Mouse (Mus musculus) heart, embryonic 15.5 days (tissue): ENCODE results near the gene Poc1a. TPM values are rescaled to one million over a fixed set of nuclear protein-coding genes. Genes with fewer than 3 reads are reported as not detected.

Experiments used
- ATAC-seq: fragments of 200-750 bp; cut with Nextera tagmentation; replicated peaks from 2 replicates; pipeline ENCODE4 v1.8.0; 2017; ENCODE audit warnings: low read depth, moderate TSS enrichment; ENCODE audit not compliant: insufficient number of reproducible peaks, insufficient read depth, low FRiP score
- H3K27ac ChIP-seq: fragments of 300-500 bp; sonication (generic); 2 replicates; pipeline ENCODE4 v1.5.1; 2015; ENCODE audit warnings: mild to moderate bottlenecking, inconsistent platforms
- H3K27me3 ChIP-seq: fragments of 300-500 bp; sonication (generic); 2 replicates; pipeline ENCODE4 v1.6.1; 2015; ENCODE audit warnings: inconsistent platforms
- H3K36me3 ChIP-seq: fragments of 300-500 bp; sonication (generic); 2 replicates; pipeline ENCODE4 v1.6.1; 2015; ENCODE audit warnings: mild to moderate bottlenecking, inconsistent platforms
- H3K4me1 ChIP-seq: fragments of 300-500 bp; sonication (generic); replicated peaks from 2 replicates; pipeline ENCODE4 v1.6.1; 2015; ENCODE audit warnings: inconsistent platforms
- H3K4me2 ChIP-seq: fragments of 300-500 bp; sonication (generic); 2 replicates; pipeline ENCODE4 v1.6.1; 2015; ENCODE audit warnings: inconsistent platforms, mild to moderate bottlenecking, moderate library complexity
- H3K4me3 ChIP-seq: fragments of 300-500 bp; sonication (generic); 2 replicates; pipeline ENCODE4 v1.5.1; 2015; ENCODE audit warnings: mild to moderate bottlenecking, inconsistent platforms
- H3K9ac ChIP-seq: fragments of 300-500 bp; sonication (generic); 2 replicates; pipeline ENCODE4 v1.6.1; 2015; ENCODE audit warnings: mild to moderate bottlenecking, inconsistent platforms
- H3K9me3 ChIP-seq: fragments of 300-500 bp; sonication (generic); replicated peaks from 2 replicates; pipeline ENCODE4 v1.6.1; 2016; ENCODE audit warnings: inconsistent platforms
- WGBS: fragments of 180-500 bp; shearing (Covaris S2); methylation state at CpG from one replicate; pipeline ENCODE4 v1.1.7; 2015; ENCODE audit warnings: mixed read lengths; 5-methylcytosine and 5-hydroxymethylcytosine counted together
- polyA plus RNA-seq: library from polyadenylated mRNA; unstranded; fragments of >200 nt; fragmentation: Nextera tagmentation; extraction: Ambion mirVana; gene quantifications from 2 replicates; pipeline ENCODE4 v1.2.1, GENCODE M21; 2015

Poc1a gene
- 23.7 and 26.8 TPM in 2 replicates for polyA plus RNA-seq

GRCm38 (mm10) chr9:106280808-106281544 lies at the start of gene Poc1a:
Poc1a (plus strand) TSS chr9:106281061.
- no peaks in the 10 kb centered on the region for H3K27me3 ChIP-seq
- H3K27ac ChIP-seq: peak within 1 kb of the TSS; percentile 86
- peak within 1 kb of the TSS; percentile 83 for H3K4me3 ChIP-seq
- no peaks in the 10 kb centered on the region for H3K9me3 ChIP-seq
- peak within 1 kb of the TSS; percentile 80 for H3K9ac ChIP-seq
- H3K4me1 ChIP-seq: peaks cover 15% of the 10 kb centered on the region
- under 1% methylated on average over 47 of the region's 47 CpGs for WGBS
- peaks cover 18% of the 10 kb centered on the region; the same call in 1 of the 2 replicates for H3K36me3 ChIP-seq
- ATAC-seq: peak; percentile 97
- peak within 1 kb of the TSS; percentile 91 for H3K4me2 ChIP-seq

DNA sequence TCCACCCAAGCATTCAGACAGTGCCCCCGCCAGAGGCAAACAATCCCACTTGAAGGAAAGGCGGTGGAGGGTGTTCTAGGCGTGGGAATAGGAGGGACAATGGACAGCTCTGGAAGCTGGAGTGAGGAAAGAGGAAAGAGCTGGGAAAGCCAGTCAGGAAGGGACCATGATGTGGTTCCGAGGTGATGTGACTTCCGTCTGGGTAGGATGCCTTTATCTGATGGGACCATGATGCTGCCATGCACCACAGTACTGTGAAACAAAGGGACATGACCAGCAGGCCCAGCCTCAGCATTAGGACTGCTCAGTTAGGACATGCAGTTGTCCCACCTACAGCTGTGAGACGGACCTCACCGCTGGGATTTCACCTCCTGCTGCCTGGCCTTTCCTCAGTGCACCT lies 49.6 kb upstream of the Poc1a start:
- Histone ChIP-seq H3K4me2 (no peak overlapping the region), H3K27me3 (no peaks in the 10 kb centered on the region), H3K9me3 (no peaks in the 10 kb centered on the region), H3K36me3 (peaks cover 42% of the 10 kb centered on the region), H3K4me3 (no peak overlapping the region), H3K9ac (no peak overlapping the region), H3K27ac (no peak overlapping the region), H3K4me1 (peaks cover 23% of the 10 kb centered on the region)
- ATAC-seq: no peak
- 75% methylated on average over 7 of the region's 7 CpGs for WGBS

DNA sequence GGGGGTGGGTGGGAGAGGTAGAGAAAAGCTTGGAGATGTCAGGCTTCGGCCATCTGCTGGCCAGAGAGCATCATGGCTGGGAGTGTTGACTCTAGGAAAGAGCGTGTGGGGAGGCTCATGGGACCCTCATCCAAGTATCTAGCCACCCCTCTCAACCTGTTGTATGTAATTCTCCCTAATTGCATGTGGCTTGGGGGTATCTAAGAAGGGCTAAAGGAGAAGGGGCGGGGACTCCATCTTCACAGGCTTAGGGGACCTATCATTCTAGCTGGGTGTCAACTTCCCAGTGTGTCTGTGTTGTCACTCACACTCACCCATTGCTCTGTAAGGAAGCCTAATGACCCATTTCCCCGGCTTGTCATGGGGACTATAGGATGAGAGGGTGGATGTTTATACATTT lies 49.0 kb upstream of the Poc1a start:
- H3K4me2 ChIP-seq: no peak overlapping the region
- no peak for ATAC-seq
- H3K27me3 ChIP-seq: no peaks in the 10 kb centered on the region
- 70% methylated on average over 4 of the region's 4 CpGs for WGBS
- H3K4me1 ChIP-seq: peaks cover 19% of the 10 kb centered on the region
- H3K36me3 ChIP-seq: peaks cover 48% of the 10 kb centered on the region
- no peaks in the 10 kb centered on the region for H3K9me3 ChIP-seq
- H3K4me3 ChIP-seq: no peak overlapping the region
- no peak overlapping the region for H3K27ac ChIP-seq
- H3K9ac ChIP-seq: no peak overlapping the region

- no peaks in the 10 kb centered on the region for H3K27me3 ChIP-seq
- no peak overlapping the region for H3K4me2 ChIP-seq
- H3K9ac ChIP-seq: no peak overlapping the region
- no peak overlapping the region for H3K27ac ChIP-seq
- peaks cover 15% of the 10 kb centered on the region for H3K4me1 ChIP-seq
- WGBS: 78% methylated on average over 3 of the region's 3 CpGs
- ATAC-seq: no peak
- peaks cover 60% of the 10 kb centered on the region for H3K36me3 ChIP-seq
- no peak overlapping the region for H3K4me3 ChIP-seq
- no peaks in the 10 kb centered on the region for H3K9me3 ChIP-seq
These were observed 47.9 kb upstream of the Poc1a start for GRCm38 (mm10) chr9:106232956-106233355.

GRCm38 (mm10) chr9:106233953-106234352 lies 46.9 kb upstream of the Poc1a start:
- H3K9me3 ChIP-seq: no peaks in the 10 kb centered on the region
- H3K4me3 ChIP-seq: no peak overlapping the region
- H3K27me3 ChIP-seq: no peaks in the 10 kb centered on the region
- H3K36me3 ChIP-seq: peaks cover 70% of the 10 kb centered on the region
- no peak for ATAC-seq
- no peak overlapping the region for H3K27ac ChIP-seq
- no peak overlapping the region for H3K4me2 ChIP-seq
- 77% methylated on average over 6 of the region's 6 CpGs for WGBS
- H3K9ac ChIP-seq: no peak overlapping the region
- H3K4me1 ChIP-seq: peaks cover 13% of the 10 kb centered on the region

DNA sequence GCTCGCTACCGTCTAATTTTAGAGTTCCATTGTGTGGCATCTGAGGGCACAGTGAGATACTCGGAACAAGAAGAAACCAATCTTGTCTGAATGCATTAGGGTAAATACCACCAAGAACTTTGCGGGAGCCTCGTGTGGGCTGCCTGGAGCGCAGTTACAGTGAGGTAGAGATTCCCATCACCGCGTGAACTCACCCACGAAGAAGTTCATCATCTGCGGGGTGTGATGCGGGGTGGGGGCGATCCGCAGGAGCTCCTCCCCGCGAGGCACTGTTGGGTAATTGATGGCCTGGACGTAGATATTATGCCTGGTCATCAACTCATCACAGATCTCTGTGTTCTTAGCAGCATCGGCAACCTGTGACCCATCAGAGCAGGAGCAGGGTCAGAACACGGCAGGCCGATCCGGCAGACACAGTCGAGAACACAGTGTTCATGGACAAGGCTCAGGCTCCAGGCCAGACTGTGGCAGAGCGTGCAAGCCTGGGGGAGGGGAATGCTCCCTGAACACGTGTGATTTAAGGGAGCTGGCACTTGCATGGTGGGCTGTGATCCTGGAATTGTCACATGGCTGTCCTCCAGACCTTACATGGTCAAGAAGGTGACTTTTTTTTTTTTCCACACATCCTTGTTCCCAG lies 45.5 kb upstream of the Poc1a start:
- Histone ChIP-seq H3K27ac (no peak overlapping the region), H3K9ac (no peak overlapping the region), H3K4me1 (peaks cover 13% of the 10 kb centered on the region), H3K36me3 (peaks cover 83% of the 10 kb centered on the region), H3K9me3 (no peaks in the 10 kb centered on the region), H3K4me3 (no peak overlapping the region), H3K27me3 (no peaks in the 10 kb centered on the region), H3K4me2 (no peak overlapping the region)
- WGBS: 75% methylated on average over 23 of the region's 23 CpGs
- ATAC-seq: no peak; the same call in 1 of the 2 replicates

DNA sequence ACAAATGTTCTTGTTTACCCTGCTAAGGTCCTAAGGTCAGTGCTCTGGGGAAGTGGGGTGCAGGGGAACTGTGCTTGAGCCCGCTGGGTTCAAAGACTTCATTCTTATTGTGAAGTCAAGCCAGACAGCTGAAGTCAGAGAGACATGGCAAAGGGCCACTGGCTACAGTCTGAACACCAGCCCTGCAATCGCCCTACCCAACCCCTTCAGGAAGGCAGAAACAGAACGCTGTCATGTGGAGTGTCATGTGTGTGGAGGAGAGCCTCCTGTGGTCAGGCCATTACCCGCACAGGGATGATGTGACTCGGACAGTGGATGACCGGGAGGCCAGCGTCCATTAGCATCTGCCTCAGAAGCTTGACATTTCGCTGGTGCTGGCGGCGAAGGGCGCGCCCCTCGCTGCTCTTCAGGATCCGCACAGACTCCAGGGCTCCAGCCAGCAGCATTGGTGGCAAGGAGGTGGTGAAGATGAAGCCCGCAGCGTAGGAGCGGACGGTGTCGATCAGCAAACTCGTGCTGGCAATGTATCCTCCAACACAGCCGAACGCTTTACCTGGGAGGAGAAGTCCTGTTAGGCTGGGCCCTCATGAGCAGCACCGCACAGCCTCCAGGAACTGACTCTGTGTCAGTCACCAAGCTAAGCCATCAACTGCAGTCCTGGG lies 44.6 kb upstream of the Poc1a start:
- Histone ChIP-seq H3K36me3 (peaks cover 93% of the 10 kb centered on the region), H3K4me1 (peaks cover 13% of the 10 kb centered on the region), H3K9me3 (no peaks in the 10 kb centered on the region), H3K27ac (no peak overlapping the region), H3K9ac (no peak overlapping the region), H3K4me3 (no peak overlapping the region), H3K27me3 (no peaks in the 10 kb centered on the region), H3K4me2 (no peak overlapping the region)
- no peak for ATAC-seq
- WGBS: 88% methylated on average over 23 of the region's 23 CpGs

DNA sequence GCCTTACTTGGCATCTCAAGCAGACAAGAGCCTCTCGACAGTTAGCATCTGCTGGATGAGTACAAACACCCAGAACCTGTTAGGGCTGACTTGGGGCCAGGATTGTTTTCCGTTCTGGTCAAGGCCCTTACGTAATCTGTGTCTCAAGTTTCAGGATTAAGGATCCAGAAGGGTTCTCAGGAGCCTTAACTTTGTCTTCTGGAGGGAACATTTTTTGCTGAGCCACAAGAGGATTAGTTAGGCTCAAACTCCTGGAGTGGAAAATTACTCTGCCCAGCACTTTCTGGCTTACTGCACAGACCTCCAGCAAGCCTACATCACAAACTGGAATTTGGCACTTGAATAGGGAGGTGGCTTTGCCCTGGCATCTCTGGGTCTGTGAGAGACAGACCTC lies 44.0 kb upstream of the Poc1a start:
- Histone ChIP-seq H3K27ac (no peak overlapping the region), H3K4me1 (peaks cover 13% of the 10 kb centered on the region), H3K36me3 (peaks cover 97% of the 10 kb centered on the region), H3K4me2 (no peak overlapping the region), H3K4me3 (no peak overlapping the region), H3K9me3 (no peaks in the 10 kb centered on the region), H3K9ac (no peak overlapping the region), H3K27me3 (no peaks in the 10 kb centered on the region)
- no peak for ATAC-seq
- 80% methylated on average over 3 of the region's 3 CpGs for WGBS

DNA sequence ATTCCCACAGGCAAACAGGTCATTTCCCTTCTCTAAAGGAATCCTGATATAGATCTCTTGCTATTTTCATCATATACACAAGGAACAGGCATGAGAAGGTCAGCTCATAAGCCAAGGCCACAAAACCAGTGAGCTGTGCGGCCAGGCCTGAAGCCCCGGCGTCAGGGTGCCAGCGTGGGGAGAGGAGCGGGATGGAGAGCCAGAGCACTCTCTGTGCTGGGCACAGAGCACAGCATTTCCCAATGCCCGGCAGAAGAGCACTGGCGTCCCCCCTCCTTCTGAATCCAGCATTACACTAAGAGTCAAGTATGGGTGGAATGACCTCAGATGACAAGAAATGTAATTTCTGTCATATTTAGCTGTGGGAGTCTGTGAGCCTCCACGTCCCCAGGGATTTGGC lies 43.5 kb upstream of the Poc1a start:
- H3K27me3 ChIP-seq: no peaks in the 10 kb centered on the region
- H3K27ac ChIP-seq: no peak overlapping the region
- H3K4me1 ChIP-seq: peaks cover 13% of the 10 kb centered on the region
- H3K9ac ChIP-seq: no peak overlapping the region
- no peak overlapping the region for H3K4me3 ChIP-seq
- no peaks in the 10 kb centered on the region for H3K9me3 ChIP-seq
- no peak overlapping the region for H3K4me2 ChIP-seq
- H3K36me3 ChIP-seq: peaks cover 100% of the 10 kb centered on the region
- ATAC-seq: no peak
- WGBS: 85% methylated on average over 8 of the region's 8 CpGs

DNA sequence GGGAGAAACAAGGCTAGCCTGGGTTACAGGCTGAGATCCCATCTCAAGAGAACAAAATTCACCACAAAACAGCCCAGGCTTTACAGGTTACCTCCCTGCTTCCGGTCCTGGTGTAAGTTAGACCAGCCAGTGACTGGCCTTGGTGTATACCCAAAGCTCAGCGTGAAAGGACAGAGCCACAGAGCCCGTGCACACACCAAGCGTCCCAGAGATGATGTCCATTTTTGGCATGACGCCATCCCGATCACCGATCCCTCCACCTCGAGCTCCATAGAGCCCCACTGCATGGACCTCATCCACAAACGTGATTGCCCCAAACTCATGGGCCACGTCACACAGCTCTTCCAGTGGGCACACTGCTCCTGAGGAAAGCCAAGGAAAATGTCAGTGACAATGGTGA lies 43.0 kb upstream of the Poc1a start:
- Histone ChIP-seq H3K9ac (no peak overlapping the region), H3K4me1 (peaks cover 13% of the 10 kb centered on the region), H3K27me3 (no peaks in the 10 kb centered on the region), H3K4me2 (no peak overlapping the region), H3K9me3 (no peaks in the 10 kb centered on the region), H3K4me3 (no peak overlapping the region), H3K36me3 (peaks cover 99% of the 10 kb centered on the region), H3K27ac (no peak overlapping the region)
- WGBS: 90% methylated on average over 10 of the region's 10 CpGs
- no peak for ATAC-seq

- WGBS: 88% methylated on average over 10 of the region's 10 CpGs
- H3K9me3 ChIP-seq: no peaks in the 10 kb centered on the region
These were observed 39.2 kb upstream of the Poc1a start for GRCm38 (mm10) chr9:106241541-106242164.

More at GRCm38 (mm10) chr9:106241541-106242164, 39.2 kb upstream of the Poc1a start:
- no peak for ATAC-seq
- Histone ChIP-seq H3K36me3 (peaks cover 66% of the 10 kb centered on the region), H3K27me3 (no peaks in the 10 kb centered on the region), H3K27ac (no peak overlapping the region), H3K9ac (no peak overlapping the region), H3K4me2 (no peak overlapping the region), H3K4me3 (no peak overlapping the region), H3K4me1 (peaks cover 15% of the 10 kb centered on the region)
